Mouse (Mus musculus) limb, embryonic 13.5 days (tissue): ENCODE results near the gene Pnpla2. TPM values are rescaled to one million over a fixed set of nuclear protein-coding genes. Genes with fewer than 3 reads are reported as not detected.
"Not testable (repeated sequence)": the region's sequence is repeated elsewhere in the genome, so short reads cannot be mapped to it uniquely, and the experiment has no call there.

Experiments
- ATAC-seq: fragments of 200-750 bp; cut with Nextera tagmentation; 2 replicates; pipeline ENCODE4 v1.8.0; 2017; ENCODE audit warnings: low read depth, moderate number of reproducible peaks, moderate TSS enrichment; ENCODE audit not compliant: low FRiP score
- H3K27ac ChIP-seq: fragments of 300-500 bp; sonication (generic); 2 replicates; pipeline ENCODE4 v1.5.1; 2015; ENCODE audit warnings: inconsistent platforms, mild to moderate bottlenecking, moderate library complexity
- H3K27me3 ChIP-seq: fragments of 300-500 bp; sonication (generic); 2 replicates; pipeline ENCODE4 v1.6.1; 2015; ENCODE audit warnings: mild to moderate bottlenecking, inconsistent platforms
- H3K36me3 ChIP-seq: fragments of 300-500 bp; sonication (generic); 2 replicates; pipeline ENCODE4 v1.6.1; 2015; ENCODE audit warnings: inconsistent platforms, mild to moderate bottlenecking, moderate library complexity
- H3K4me1 ChIP-seq: fragments of 300-500 bp; sonication (generic); 2 replicates; pipeline ENCODE4 v1.6.1; 2015; ENCODE audit warnings: inconsistent platforms
- H3K4me2 ChIP-seq: fragments of 300-500 bp; sonication (generic); replicated peaks from 2 replicates; pipeline ENCODE4 v1.6.1; 2015; ENCODE audit warnings: inconsistent platforms, mild to moderate bottlenecking, moderate library complexity
- H3K4me3 ChIP-seq: fragments of 300-500 bp; sonication (generic); 2 replicates; pipeline ENCODE4 v1.5.1; 2015; ENCODE audit warnings: moderate library complexity, mild to moderate bottlenecking, inconsistent platforms
- H3K9ac ChIP-seq: fragments of 300-500 bp; sonication (generic); 2 replicates; pipeline ENCODE4 v1.6.1; 2015; ENCODE audit warnings: mild to moderate bottlenecking, inconsistent platforms
- H3K9me3 ChIP-seq: fragments of 300-500 bp; sonication (generic); 2 replicates; pipeline ENCODE4 v1.6.1; 2016; ENCODE audit warnings: inconsistent platforms
- WGBS: fragments of 180-500 bp; shearing (Covaris S2); methylation state at CpG from one replicate; pipeline ENCODE4 v1.1.7; 2015; 5-methylcytosine and 5-hydroxymethylcytosine counted together
- polyA plus RNA-seq: library from polyadenylated mRNA; unstranded; fragments of >200 nt; fragmentation: Nextera tagmentation; extraction: Ambion mirVana; gene quantifications from 2 replicates; pipeline ENCODE4 v1.2.1, GENCODE M21; 2015

The Pnpla2 gene
- polyA plus RNA-seq, 1 experiment from 2014 or later, result 14.7 TPM

GRCm38 (mm10) chr7:141441460-141441859, 13.5 kb upstream of the Pnpla2 start:
- peaks cover 44% of the 10 kb centered on the region for H3K36me3 ChIP-seq
- H3K27ac ChIP-seq, result no peak overlapping the region
- no peaks in the 10 kb centered on the region for H3K27me3 ChIP-seq
- H3K9ac ChIP-seq, result peak overlapping the region; percentile 75; the same call in 1 of the 2 replicates
- WGBS, result 88% methylated on average over 9 of the region's 9 CpGs
- no peaks in the 10 kb centered on the region for H3K9me3 ChIP-seq
- ATAC-seq, result no peak
- H3K4me2 ChIP-seq, result no peak overlapping the region
- no peak overlapping the region for H3K4me3 ChIP-seq
- H3K4me1 ChIP-seq, result peaks cover 39% of the 10 kb centered on the region

DNA sequence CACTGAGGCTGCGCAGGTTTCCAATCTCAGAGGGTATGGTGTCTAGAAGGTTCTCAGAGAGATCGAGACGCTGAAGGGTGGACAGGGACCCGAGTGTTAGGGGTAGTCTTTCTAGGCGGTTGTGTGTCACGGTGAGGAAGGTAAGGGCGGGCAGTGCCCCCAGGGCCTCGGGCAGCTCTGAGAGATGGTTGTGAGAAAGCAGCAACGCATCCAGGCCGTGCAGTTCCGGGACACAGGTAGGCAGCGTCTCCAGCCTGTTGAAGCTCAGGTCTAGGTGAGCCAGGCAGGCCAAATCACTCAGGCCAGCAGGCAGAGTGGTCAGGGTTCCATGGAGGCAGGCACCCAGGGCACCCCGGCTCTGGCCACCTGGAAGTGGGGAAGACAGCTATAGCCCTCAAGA, 12.8 kb upstream of the Pnpla2 start:
- no peak for ATAC-seq
- H3K9ac ChIP-seq, result peak overlapping the region; percentile 75
- peak overlapping the region; percentile 52 for H3K4me3 ChIP-seq
- H3K27ac ChIP-seq, result no peak overlapping the region
- peaks cover 44% of the 10 kb centered on the region for H3K36me3 ChIP-seq
- WGBS, result 92% methylated on average over 13 of the region's 13 CpGs
- no peaks in the 10 kb centered on the region for H3K9me3 ChIP-seq
- H3K4me2 ChIP-seq, result peak overlapping the region; percentile 88
- H3K4me1 ChIP-seq, result peaks cover 32% of the 10 kb centered on the region
- no peaks in the 10 kb centered on the region for H3K27me3 ChIP-seq

DNA sequence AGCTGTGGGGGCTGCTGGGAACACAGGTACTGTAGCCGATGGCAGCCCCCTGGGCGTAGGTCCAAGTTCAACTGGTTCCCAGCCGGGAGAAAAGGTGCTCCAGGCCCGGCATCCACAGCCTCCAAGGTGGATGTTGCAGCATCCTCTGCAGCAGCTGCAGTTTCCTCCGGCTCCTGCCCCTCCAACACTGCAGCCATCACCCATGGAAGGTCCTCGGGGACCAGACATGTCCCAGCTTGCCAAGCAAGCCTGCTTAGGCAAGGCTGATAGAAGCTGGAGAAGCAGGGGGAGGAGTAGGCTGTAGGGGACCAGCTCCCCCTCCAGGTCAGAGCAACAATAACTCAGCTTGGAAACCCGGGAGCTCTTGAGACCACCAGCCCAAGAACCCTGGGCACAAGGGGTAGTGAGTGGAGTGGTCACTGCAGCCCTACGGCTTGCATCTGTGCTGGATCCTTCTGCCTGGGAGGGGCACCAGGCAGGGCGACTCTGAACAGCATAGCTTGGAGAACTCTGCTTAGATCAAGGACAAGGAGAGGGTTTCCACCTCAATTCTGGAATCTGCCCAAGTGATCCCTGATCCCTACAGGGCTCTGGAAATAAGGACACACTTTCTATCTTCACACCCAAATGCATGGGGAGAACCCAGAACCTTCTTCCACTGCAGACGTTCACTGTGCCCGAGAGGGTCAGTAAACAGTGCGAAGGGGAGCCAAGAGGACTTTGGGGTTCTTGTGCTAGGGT, 11.7 kb upstream of the Pnpla2 start:
- peaks cover 41% of the 10 kb centered on the region for H3K36me3 ChIP-seq
- 18% methylated on average over 12 of the region's 12 CpGs for WGBS
- no peaks in the 10 kb centered on the region for H3K27me3 ChIP-seq
- peak overlapping the region; percentile 88 for H3K4me2 ChIP-seq
- no peaks in the 10 kb centered on the region for H3K9me3 ChIP-seq
- H3K9ac ChIP-seq, result peak overlapping the region; percentile 75
- H3K4me3 ChIP-seq, result peak overlapping the region; percentile 52
- no peak for ATAC-seq
- H3K27ac ChIP-seq, result peak overlapping the region; percentile 73
- peaks cover 34% of the 10 kb centered on the region for H3K4me1 ChIP-seq

- Histone ChIP-seq H3K4me3 (peak within 1 kb of the TSS; percentile 52), H3K9ac (peak within 1 kb of the TSS; percentile 75), H3K27ac (peak within 1 kb of the TSS; percentile 73), H3K27me3 (no peaks in the 10 kb centered on the region), H3K9me3 (no peaks in the 10 kb centered on the region), H3K36me3 (peaks cover 41% of the 10 kb centered on the region), H3K4me1 (peaks cover 40% of the 10 kb centered on the region), H3K4me2 (peak within 1 kb of the TSS; percentile 88)
- WGBS, result under 1% methylated on average over 25 of the region's 25 CpGs
- peak; percentile 33 for ATAC-seq
Measured at GRCm38 (mm10) chr7:141443828-141444237, 11.2 kb upstream of the Pnpla2 start, which contains the start of gene Pidd1. Gene Pidd1 (minus strand): TSS chr7:141444025.

DNA sequence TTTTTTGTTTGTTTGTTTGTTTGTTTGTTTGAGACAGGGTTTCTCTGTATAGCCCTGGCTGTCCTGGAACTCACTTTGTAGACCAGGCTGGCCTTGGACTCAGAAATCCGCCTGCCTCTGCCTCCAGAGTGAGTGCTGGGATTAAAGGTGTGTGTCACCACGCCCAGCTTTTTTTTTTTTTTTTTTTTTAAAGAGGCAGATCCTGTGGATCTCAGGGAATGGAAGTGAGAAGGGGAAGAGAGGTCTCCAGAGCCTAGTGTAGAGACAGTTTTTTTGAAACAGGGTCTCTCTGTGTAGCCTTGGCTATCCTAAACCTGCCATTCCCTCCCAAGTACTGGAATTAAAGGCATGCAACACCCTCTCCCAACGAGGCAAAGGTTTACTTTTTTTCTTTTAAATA, 8.6 kb upstream of the Pnpla2 start:
- Histone ChIP-seq H3K4me3 (peak overlapping the region; percentile 87; the same call in 1 of the 2 replicates), H3K4me2 (0 out of 2 replicates have a peak overlapping the region, but pooled peaks have one; percentile 76), H3K4me1 (peaks cover 36% of the 10 kb centered on the region), H3K36me3 (peaks cover 41% of the 10 kb centered on the region)
- ATAC-seq, H3K9me3 ChIP-seq, H3K27ac ChIP-seq, H3K27me3 ChIP-seq, H3K9ac ChIP-seq: not testable (repeated sequence)
- WGBS, result 83% methylated on average over 3 of the region's 3 CpGs

DNA sequence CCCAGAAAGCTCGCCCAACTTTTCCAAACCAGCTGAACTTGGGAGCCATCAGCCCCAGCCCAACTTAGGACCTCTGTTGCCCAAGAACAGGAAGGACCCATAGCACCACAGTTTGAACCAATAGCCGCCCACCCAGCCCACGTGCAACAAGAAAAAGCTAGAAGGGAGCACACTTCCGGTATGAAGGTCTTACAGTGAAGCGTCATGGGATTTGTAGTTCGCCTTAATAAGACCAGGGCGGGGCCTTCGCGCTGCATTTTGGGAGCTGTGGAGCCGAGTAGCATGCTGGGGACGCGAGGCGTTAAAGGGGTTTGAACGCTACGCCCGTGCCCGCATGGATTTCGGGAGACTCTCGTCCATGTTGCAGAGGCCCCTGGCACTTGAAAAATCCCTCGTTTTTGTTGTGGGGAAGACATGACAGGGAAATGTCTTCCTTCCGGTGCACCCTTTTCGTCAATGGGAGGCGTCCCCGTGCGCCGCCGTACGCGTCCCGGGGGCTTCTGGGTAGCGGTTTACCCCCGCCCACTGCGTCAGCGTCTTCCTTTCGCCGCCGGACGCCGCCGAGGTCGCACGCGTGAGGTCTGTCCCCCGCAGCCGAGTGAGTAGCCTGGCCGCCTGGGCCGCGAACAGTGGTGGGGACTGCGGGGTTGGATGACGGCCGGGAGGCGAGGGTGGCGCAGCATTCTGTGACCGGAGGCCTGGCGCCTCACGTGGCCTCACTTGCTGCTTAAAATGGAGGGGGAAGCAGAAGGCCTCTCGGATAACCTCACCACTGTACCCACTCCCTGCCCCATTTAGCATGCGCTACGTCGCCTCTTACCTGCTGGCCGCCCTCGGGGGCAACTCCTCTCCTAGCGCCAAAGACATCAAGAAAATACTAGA, 7.6 kb upstream of the Pnpla2 start, which contains the start of gene Rplp2:
Rplp2 (plus strand) TSS at position 261 of the 882 bp plus-strand sequence.
- H3K27ac ChIP-seq, result peak within 1 kb of the TSS; percentile 56
- H3K9me3 ChIP-seq, result no peaks in the 10 kb centered on the region
- peak within 1 kb of the TSS; percentile 93 for H3K9ac ChIP-seq
- H3K4me2 ChIP-seq, result peak within 1 kb of the TSS; percentile 76
- H3K4me1 ChIP-seq, result peaks cover 30% of the 10 kb centered on the region
- H3K27me3 ChIP-seq, result no peaks in the 10 kb centered on the region
- peak within 1 kb of the TSS; percentile 87 for H3K4me3 ChIP-seq
- peaks cover 40% of the 10 kb centered on the region for H3K36me3 ChIP-seq
- peak; percentile 92 for ATAC-seq
- under 1% methylated on average over 63 of the region's 63 CpGs for WGBS

GRCm38 (mm10) chr7:141451928-141452327, 3.1 kb upstream of the Pnpla2 start:
- H3K4me1 ChIP-seq, result peaks cover 20% of the 10 kb centered on the region
- H3K9ac ChIP-seq, result no peak overlapping the region
- peaks cover 40% of the 10 kb centered on the region for H3K36me3 ChIP-seq
- H3K4me2 ChIP-seq, result no peak overlapping the region
- H3K9me3 ChIP-seq, result no peaks in the 10 kb centered on the region
- H3K27ac ChIP-seq, result no peak overlapping the region
- H3K27me3 ChIP-seq, result peaks cover 4% of the 10 kb centered on the region; the same call in 1 of the 2 replicates
- no peak for ATAC-seq
- H3K4me3 ChIP-seq, result no peak overlapping the region

DNA sequence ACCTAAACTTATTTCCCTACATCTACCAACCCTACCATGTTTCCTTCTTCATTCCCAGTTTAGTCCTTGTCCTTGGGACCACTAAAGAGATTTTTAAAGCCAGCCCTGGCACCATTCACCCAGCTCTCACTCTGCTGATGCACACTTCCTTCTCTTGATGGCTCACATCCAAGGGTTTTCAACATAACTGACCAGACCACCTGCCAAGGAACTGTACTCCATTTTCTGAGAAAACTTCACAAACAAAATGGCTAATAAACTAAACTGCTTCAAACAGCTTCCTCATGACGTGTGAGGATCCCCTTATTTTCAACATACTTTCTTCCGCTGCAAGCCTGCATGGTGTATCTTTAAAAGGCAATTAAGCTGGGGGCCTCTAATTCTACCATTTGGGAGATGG, 1.4 kb upstream of the Pnpla2 start:
- Histone ChIP-seq H3K27ac (no peak overlapping the region), H3K4me1 (peaks cover 14% of the 10 kb centered on the region), H3K9ac (no peak overlapping the region), H3K27me3 (peaks cover 5% of the 10 kb centered on the region; the same call in 1 of the 2 replicates), H3K4me2 (no peak overlapping the region), H3K9me3 (no peaks in the 10 kb centered on the region), H3K4me3 (no peak overlapping the region), H3K36me3 (peaks cover 38% of the 10 kb centered on the region)
- WGBS, result 57% methylated on average over 2 of the region's 2 CpGs
- no peak for ATAC-seq

- peaks cover 20% of the 10 kb centered on the region for H3K36me3 ChIP-seq
- H3K4me2 ChIP-seq, result peak overlapping the region; percentile 97
- peak overlapping the region; percentile 17; the same call in 1 of the 2 replicates for H3K27ac ChIP-seq
- peaks cover 9% of the 10 kb centered on the region for H3K4me1 ChIP-seq
- ATAC-seq, result no peak
- peak overlapping the region; percentile 66 for H3K4me3 ChIP-seq
- peaks cover 26% of the 10 kb centered on the region for H3K27me3 ChIP-seq
- 1% methylated on average over 23 of the region's 23 CpGs for WGBS
- H3K9me3 ChIP-seq, result no peaks in the 10 kb centered on the region
- H3K9ac ChIP-seq, result peak overlapping the region; percentile 72
Measured at GRCm38 (mm10) chr7:141455610-141456314, 764 bp downstream of the Pnpla2 start.

- Histone ChIP-seq H3K9ac (no peak overlapping the region), H3K4me2 (peak overlapping the region; percentile 97), H3K4me1 (peaks cover 13% of the 10 kb centered on the region), H3K27me3 (peaks cover 36% of the 10 kb centered on the region), H3K27ac (no peak overlapping the region), H3K36me3 (peaks cover 10% of the 10 kb centered on the region), H3K4me3 (no peak overlapping the region), H3K9me3 (no peaks in the 10 kb centered on the region)
- WGBS, result 88% methylated on average over 6 of the region's 6 CpGs
- ATAC-seq, result no peak
Measured at GRCm38 (mm10) chr7:141456739-141457138, 1.7 kb downstream of the Pnpla2 start.

DNA sequence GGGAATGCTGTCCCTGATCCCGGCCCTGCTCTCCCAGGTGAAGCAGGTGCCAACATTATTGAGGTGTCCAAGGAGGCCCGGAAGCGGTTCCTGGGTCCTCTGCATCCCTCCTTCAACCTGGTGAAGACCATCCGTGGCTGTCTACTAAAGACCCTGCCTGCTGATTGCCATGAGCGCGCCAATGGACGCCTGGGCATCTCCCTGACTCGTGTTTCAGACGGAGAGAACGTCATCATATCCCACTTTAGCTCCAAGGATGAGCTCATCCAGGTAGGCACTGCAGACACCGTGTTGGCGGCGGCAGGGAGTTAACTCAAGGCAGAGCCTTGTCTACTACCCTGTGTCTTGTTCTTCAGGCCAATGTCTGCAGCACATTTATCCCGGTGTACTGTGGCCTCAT, 2.2 kb downstream of the Pnpla2 start:
- Histone ChIP-seq H3K4me1 (peaks cover 18% of the 10 kb centered on the region), H3K4me2 (no peak overlapping the region), H3K9me3 (no peaks in the 10 kb centered on the region), H3K27me3 (peaks cover 41% of the 10 kb centered on the region), H3K9ac (no peak overlapping the region), H3K27ac (no peak overlapping the region), H3K4me3 (no peak overlapping the region), H3K36me3 (peaks cover 5% of the 10 kb centered on the region)
- WGBS, result 92% methylated on average over 14 of the region's 14 CpGs
- ATAC-seq, result no peak
